Mouse (Mus musculus): ENCODE measurements at regions not wholly inside any gene's neighbourhood (a gene's known extent, or its start where the extent isn't known, plus 50 kb on each side); places are given as distances from the start of the nearest gene placed in this dataset.

DNA sequence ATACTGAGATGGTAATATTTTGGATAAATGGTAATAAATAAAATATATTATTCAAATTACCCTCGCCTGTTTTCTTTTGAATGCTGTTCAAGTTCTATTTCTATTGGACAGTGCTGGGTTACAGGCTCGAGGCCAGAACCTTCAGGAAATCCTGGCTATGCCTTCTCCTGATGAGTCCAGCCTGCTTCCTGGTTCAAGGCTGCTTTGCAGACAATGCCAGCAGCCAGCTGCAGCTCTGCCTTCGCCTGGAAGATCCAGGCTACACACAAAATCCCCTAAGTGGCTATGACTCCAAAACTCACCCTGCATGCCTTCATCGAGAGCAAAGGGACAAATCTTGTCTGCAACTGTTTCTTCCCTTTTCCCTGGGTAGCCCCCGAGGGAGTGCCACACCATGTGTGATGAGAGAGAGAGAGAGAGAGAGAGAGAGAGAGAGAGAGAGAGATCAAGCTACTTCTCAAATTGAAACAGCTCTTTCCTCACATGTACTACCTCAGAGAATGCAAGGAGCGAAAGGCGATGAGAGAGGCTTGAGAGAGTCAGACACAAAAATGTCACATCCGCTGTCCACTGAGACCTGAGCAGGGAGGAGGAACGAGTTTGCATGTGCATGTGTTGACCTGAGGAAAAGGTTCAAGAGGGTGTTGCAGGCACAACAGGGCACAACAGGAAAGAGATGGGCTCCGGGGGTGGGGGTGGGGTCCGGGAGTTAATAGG, 319.7 kb downstream of the Bcor start:
- TF ChIP-seq GATA1 (IDR thresholded peaks at IDR 0.05; ENCODE audit: borderline replicate concordance, low read length) = no peak
- no peak for TF ChIP-seq CTCF (IDR thresholded peaks at IDR 0.05; ENCODE audit: low read depth, low read length)
- TF ChIP-seq TAL1 (conservative IDR thresholded peaks at IDR 0.05; ENCODE audit: low read depth, low read length) = no peak
- TF ChIP-seq POLR2AphosphoS5 (IDR thresholded peaks at IDR 0.05; ENCODE audit: insufficient replicate concordance, low read depth, low read length) = no peak

Measured in G1E (cell line).